Mouse (Mus musculus) bone marrow macrophage, adult 2 months (primary cell): ENCODE measurements at regions not wholly inside any gene's neighbourhood (a gene's known extent, or its start where the extent isn't known, plus 50 kb on each side); places are given as distances from the start of the nearest gene placed in this dataset.

Experiments used
- H3K27ac ChIP-seq: 2 replicates; pipeline ENCODE4 v1.5.1; 2012; ENCODE audit warnings: low read depth, low read length; ENCODE audit not compliant: insufficient read depth
- H3K4me1 ChIP-seq: 2 replicates; pipeline ENCODE4 v1.6.1; 2012; ENCODE audit warnings: low read length; ENCODE audit not compliant: control insufficient read depth, insufficient read depth
- H3K4me3 ChIP-seq: 2 replicates; pipeline ENCODE4 v1.5.1; 2012; ENCODE audit warnings: mild to moderate bottlenecking, low read length, moderate library complexity; ENCODE audit not compliant: insufficient read depth
- CTCF ChIP-seq: IDR thresholded peaks from 2 replicates; pipeline ENCODE4 v1.5.1; 2012; ENCODE audit warnings: low read depth, mild to moderate bottlenecking, low read length, moderate library complexity
- POLR2A ChIP-seq: IDR thresholded peaks from 2 replicates; pipeline ENCODE4 v1.6.1; 2012; ENCODE audit warnings: mild to moderate bottlenecking, low read depth, low read length, borderline replicate concordance

- H3K27ac ChIP-seq, result no peak overlapping the region
- TF ChIP-seq POLR2A (no peak), CTCF (no peak)
- no peaks in the 10 kb centered on the region for H3K4me1 ChIP-seq
- no peak overlapping the region for H3K4me3 ChIP-seq
These were observed 212.1 kb downstream of the Adgrg6 start for GRCm38 (mm10) chr10:14333344-14333743.

GRCm38 (mm10) chr10:14332688-14333117 is 212.8 kb downstream of the Adgrg6 start:
- no peak for TF ChIP-seq POLR2A
- TF ChIP-seq CTCF, result no peak
- Histone ChIP-seq H3K27ac (no peak overlapping the region), H3K4me3 (no peak overlapping the region), H3K4me1 (no peaks in the 10 kb centered on the region)

- no peak overlapping the region for H3K27ac ChIP-seq
- no peak overlapping the region for H3K4me3 ChIP-seq
- TF ChIP-seq CTCF (no peak), POLR2A (no peak)
- H3K4me1 ChIP-seq, result no peaks in the 10 kb centered on the region
These were observed 216.6 kb downstream of the Adgrg6 start for GRCm38 (mm10) chr10:14328846-14329245.

GRCm38 (mm10) chr10:14326229-14326628 is 219.2 kb downstream of the Adgrg6 start:
- H3K4me1 ChIP-seq, result no peaks in the 10 kb centered on the region
- no peak overlapping the region for H3K4me3 ChIP-seq
- no peak for TF ChIP-seq CTCF
- no peak overlapping the region for H3K27ac ChIP-seq

DNA sequence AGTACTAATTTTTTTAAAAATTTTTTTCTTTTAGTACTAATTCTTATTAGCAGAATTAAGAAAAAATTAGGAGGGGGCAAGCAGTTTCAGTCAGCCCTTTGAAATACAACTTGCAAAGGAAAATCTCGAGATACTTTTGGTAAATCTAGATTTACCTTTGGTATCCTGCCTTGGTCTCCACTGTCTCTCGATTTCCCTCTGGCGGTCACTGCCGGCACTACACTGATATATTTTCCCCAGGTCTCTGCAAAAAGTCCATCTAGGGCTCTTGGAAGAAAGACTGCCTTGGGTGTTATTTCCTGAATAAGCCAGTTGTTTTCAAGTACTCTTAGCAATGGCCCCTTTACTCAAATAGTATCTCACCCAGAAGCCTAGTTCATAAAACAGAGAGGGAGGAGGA is 224.0 kb downstream of the Adgrg6 start:
- no peaks in the 10 kb centered on the region for H3K4me1 ChIP-seq
- TF ChIP-seq CTCF (peak; percentile 47), POLR2A (no peak)
- H3K27ac ChIP-seq, result no peak overlapping the region
- H3K4me3 ChIP-seq, result no peak overlapping the region

DNA sequence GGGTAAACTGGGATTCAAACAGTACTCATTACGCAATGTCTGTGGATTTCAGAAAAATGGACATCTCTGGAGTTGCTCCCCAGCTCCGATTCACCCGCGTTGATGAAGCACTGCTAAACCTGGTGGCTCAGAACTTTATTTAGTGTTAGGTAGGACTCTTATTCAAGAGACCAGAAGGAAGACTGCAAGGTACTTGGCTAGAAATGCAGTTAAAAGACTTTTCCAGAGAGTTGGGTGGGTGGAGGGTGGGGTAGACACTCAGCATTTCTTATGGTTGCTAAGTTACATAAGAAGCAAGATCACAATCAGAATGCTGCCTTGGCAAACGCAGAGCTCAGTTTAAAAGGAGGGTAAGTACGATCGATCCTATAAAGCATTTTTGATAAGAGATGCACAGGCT is 230.2 kb downstream of the Adgrg6 start:
- TF ChIP-seq POLR2A, result no peak
- TF ChIP-seq CTCF, result no peak
- Histone ChIP-seq H3K27ac (no peak overlapping the region), H3K4me3 (no peak overlapping the region), H3K4me1 (no peaks in the 10 kb centered on the region)

GRCm38 (mm10) chr10:14314607-14315006 is 230.9 kb downstream of the Adgrg6 start:
- H3K4me1 ChIP-seq, result no peaks in the 10 kb centered on the region
- TF ChIP-seq POLR2A, result no peak
- TF ChIP-seq CTCF, result no peak
- no peak overlapping the region for H3K27ac ChIP-seq
- H3K4me3 ChIP-seq, result no peak overlapping the region

- TF ChIP-seq CTCF (no peak), POLR2A (no peak)
- Histone ChIP-seq H3K4me1 (no peaks in the 10 kb centered on the region), H3K4me3 (no peak overlapping the region), H3K27ac (no peak overlapping the region)
These were observed 231.4 kb downstream of the Adgrg6 start for GRCm38 (mm10) chr10:14314004-14314581.

- Histone ChIP-seq H3K4me3 (no peak overlapping the region), H3K27ac (no peak overlapping the region), H3K4me1 (no peaks in the 10 kb centered on the region)
- TF ChIP-seq POLR2A (no peak), CTCF (no peak)
These were observed 232.5 kb downstream of the Adgrg6 start for GRCm38 (mm10) chr10:14312959-14313358.

- Histone ChIP-seq H3K27ac (no peak overlapping the region), H3K4me3 (no peak overlapping the region), H3K4me1 (no peaks in the 10 kb centered on the region)
- no peak for TF ChIP-seq CTCF
- TF ChIP-seq POLR2A, result no peak
These were observed 233.5 kb downstream of the Adgrg6 start for GRCm38 (mm10) chr10:14311962-14312361.

DNA sequence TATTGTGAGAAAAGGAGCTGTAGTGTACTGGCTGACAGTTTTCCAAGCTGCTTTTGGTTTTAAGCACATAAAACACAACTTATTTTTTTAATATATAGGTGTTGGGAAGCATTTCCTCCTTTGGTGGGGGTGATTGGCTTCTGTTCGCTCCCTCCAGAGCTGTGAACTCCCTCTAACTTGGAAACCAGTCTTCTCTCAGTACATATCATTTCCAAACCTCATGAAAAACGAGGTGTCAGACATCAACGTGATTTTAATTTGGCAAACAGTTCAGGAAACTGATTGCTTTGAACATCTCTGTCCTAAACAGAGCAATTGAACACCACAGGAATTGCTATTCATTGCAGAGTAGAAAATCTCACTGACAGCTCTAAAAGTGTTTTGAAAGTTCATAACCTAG is 238.6 kb downstream of the Adgrg6 start:
- H3K4me1 ChIP-seq, result no peaks in the 10 kb centered on the region
- TF ChIP-seq CTCF, result no peak
- no peak overlapping the region for H3K27ac ChIP-seq
- H3K4me3 ChIP-seq, result no peak overlapping the region
